Mouse (Mus musculus) adrenal gland, adult 8-10 months (tissue): ENCODE data around the gene Rbck1. TPM values are rescaled to one million over a fixed set of nuclear protein-coding genes. Genes with fewer than 3 reads are reported as not detected.
"Not testable (repeated sequence)": the region's sequence is repeated elsewhere in the genome, so short reads cannot be mapped to it uniquely, and the experiment has no call there.

ENCODE experiments used
- DNase-seq: peaks from one replicate; pipeline ENCODE4 v3.0.0; 2022
- total RNA-seq, 4 experiments: library from RNA; stranded (reverse); gene quantifications; 2 replicates each; pipeline ENCODE4 v1.2.4; 2022

Rbck1 gene
- total RNA-seq, 4 experiments from 2014 or later, result 120 to 169 (median 145) TPM

DNA sequence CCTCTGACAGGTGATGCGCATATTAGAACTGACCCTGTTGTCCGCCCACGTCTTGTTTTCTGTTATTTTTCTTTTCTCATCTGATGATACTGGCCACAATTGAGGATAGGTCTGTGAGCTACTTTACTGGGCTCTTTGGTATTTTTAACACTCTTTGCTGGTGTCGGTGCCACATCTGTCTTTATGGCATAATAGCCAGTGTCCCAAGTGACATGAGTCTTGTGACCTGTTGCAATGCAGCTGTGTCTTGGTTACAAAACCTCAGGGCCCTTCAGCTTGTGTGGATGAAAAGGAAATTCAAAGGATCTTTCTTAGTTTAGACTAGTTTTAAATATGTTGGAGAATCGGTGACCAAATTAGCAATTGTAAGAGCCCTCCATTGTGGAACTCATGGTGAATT lies 37.9 kb downstream of the Rbck1 start:
- no peak for DNase-seq

DNA sequence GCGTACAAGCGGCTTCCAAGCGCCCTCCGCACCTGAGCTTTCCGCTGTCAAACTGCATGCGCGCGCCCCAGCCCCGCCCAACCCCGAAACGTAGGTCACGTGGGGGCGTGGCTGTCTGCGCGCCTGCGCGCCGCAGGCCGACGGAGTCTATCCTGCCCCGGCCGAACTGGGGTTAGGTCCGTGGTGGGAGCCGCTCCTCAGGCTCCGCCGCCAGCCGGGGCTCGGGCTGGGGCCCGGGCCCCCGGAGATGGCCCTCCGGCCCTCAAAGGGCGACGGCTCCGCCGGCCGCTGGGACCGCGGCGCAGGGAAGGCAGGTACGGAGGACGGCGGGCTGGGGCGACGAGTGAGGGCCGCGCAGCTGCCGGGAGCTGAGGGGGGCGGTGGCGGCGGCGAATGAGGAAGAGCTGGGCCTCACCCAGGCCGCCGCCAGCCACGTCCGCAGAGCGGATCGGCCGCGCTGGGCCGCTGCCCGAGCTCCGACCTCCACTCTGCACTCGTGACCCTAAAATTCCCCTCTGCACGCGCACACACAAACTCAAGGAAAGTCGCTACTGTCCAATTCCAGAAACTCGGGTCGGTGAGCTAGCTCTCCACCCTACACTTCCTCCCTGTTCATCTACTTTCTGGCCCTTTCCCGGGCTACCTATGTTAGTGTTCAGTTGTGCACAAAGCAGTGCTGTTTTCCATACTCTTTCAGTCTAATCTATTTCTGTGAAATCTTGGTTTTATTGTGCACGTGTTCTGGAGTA lies 38.6 kb downstream of the Rbck1 start, which contains the start of gene Tbc1d20:
TSS of gene Tbc1d20 (plus strand) at position 102 of the 749 bp plus-strand sequence.
- peak; percentile 86 for DNase-seq

DNA sequence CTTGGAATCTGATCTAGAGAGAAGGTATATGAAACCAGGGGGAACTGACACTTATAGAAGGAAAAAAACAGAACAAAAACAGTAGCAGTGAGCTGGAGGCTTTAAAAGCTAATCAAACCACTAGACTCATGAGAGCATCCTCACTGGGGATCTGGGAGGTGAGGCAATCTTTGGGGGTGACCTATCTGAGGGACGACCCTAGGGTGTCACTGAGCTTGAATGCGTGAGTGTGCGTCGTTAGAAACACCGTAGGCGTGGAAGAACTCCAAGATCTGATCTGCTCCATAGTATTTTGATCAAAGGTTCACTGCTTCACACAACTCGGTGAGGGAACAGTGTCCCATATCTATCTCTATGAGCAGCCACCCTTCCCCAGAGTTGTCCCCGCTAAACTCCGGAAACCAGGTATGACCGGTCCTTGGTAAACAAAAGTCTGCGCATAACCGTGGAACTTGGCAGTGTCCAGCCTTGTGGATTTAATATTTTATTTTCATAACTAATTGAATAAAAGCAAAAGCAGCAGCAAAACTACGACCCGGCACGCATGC lies 39.2 kb downstream of the Rbck1 start:
- no peak for DNase-seq

DNA sequence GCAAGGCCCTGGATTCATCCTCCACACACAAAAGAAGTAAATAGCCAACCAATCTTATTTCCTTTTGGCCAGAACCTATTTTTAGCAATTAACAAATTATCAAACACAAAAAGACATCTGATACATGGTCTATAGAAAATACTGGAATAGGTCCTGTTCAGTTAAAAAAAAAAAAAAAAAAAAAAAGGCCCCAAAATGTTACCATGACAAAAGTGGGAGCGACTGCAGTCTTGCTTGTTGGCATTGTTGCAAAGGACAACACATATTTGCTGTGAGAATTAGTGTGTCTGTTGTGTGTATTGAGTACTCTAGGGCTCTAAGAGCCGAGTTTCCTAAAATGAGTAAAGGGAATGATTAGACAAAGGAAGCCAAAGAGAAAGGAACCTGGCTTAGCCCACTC lies 40.0 kb downstream of the Rbck1 start:
- no peak for DNase-seq

DNA sequence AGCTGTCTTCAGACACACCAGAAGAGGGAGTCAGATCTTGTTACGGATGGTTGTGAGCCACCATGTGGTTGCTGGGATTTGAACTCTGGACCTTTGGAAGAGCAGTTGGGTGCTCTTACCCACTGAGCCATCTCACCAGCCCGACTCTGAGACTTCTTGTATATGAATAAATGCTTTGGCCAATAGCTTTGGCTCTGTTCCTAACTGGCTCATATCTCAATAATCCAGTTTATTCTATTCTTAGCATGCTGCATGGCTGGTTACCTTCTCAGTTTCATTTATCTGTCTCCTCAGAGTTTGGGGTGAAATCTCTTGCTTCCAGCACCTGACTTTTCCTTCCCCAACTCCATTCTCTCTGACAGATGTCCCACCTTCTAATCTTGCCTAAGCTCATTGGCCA lies 42.8 kb downstream of the Rbck1 start:
- not testable (repeated sequence) for DNase-seq

DNA sequence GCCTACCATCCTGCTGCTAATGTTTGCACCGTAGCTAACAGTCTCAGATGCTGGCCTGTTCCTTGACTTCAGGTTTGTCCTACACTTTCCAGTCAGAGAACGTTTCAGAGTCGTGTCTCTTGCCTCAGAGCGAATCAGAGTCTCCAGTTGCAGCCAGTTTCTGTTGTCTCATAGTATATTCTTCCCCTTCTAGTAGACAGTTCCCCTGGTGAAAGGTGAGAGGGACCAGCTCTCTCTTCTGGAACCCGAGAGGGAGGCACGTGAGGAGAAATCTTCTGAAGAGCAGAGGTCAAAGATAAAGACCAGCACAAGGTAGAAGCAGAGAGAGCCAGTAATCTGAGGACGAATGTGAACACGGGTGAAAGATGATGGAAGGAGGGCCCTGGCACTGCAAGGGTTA lies 44.4 kb downstream of the Rbck1 start:
- DNase-seq, result no peak

DNA sequence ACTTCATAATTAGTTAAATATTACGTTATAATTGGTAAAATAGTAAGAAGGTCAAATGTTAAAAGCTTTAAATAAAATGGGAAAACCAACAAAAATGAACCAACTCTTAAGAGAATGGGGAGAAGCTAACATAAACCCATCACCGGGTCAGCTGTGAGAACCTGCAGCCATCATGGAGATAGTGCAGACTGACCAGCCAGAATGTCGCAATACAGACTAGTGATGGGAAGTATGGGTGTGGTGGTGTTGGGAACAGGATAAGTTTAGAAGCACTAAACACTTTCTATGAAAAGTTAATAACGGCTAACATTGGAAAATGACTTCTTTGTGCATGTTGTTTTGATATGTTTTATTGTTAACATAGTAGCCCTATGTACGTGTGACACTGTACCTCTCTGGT lies 44.9 kb downstream of the Rbck1 start:
- DNase-seq, result no peak

DNA sequence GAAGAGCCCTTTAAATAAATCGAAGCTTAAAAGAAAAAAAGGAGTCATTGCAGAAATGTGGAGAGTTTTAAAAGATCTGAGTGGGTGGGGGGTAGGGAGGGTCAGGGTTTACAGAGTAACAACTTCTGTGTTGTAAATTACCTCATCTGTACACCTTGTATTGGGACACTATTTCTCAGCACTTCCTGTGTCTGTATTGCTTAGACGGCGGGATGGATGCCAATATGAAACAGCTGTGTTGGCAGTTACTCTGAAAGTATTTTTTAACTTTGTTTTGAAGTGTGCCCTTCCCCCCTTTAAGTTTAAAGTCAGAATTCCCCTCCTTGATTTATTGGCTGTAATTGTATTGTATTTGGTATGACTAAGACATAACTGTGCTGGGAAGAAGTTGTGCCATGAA lies 51.0 kb downstream of the Rbck1 start:
- DNase-seq, result no peak

DNA sequence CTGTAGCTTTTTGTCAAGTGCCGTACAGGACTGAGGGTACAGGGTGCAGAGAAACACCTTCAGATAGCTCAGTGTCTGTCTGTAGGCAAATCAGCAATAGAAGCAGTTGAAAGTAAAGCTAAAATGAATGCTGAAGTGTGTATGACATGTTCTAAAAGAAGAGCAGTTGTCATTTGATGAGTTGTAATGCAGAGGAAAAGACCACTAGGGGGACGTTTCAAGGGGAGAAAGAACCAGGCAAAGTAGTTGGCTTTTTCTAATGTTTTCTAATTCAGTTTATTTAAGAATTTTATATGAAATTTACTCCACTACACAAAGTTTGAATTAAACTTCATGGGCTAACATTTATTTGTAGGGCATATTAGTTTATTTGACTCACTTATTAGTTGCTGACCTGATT lies 58.8 kb downstream of the Rbck1 start:
- DNase-seq, result no peak

Other genes starting within 250 kb of the Rbck1 start
- gene Srxn1, start 227.1 kb downstream of the Rbck1 start, total RNA-seq, result 100 to 1,000 TPM; 134 to 367 (median 207) TPM
- 1 to 10 TPM; 1.5 to 4.1 (median 3.0) TPM for gene Tcf15, start 189.1 kb downstream of the Rbck1 start, total RNA-seq
- gene Csnk2a1, start 105.8 kb downstream of the Rbck1 start, total RNA-seq, result 100 to 1,000 TPM in 3 of 4 experiments, 10 to 100 TPM in 1; 91.6 to 116 (median 107) TPM
- 100 to 1,000 TPM; 143 to 157 (median 143) TPM for gene Tbc1d20, start 38.8 kb downstream of the Rbck1 start, total RNA-seq
- 10 to 100 TPM in 2 of 4 experiments, 1 to 10 TPM in 2; 2.8 to 11.3 (median 6.9) TPM for gene Trib3, start 11.4 kb upstream of the Rbck1 start, total RNA-seq
- gene Nrsn2, start 44.0 kb upstream of the Rbck1 start, total RNA-seq, result 10 to 100 TPM in 1 of 4 experiments, 1 to 10 TPM in 3; 5.3 to 11.3 (median 8.1) TPM
- gene Sox12, start 65.4 kb upstream of the Rbck1 start, total RNA-seq, result 10 to 100 TPM in 3 of 4 experiments, 1 to 10 TPM in 1; 9.9 to 16.8 (median 12.6) TPM
- 10 to 100 TPM in 1 of 4 experiments, 1 to 10 TPM in 3; 7.9 to 11.2 (median 9.2) TPM for gene Zcchc3, start 82.4 kb upstream of the Rbck1 start, total RNA-seq
- gene 6820408C15Rik, start 82.9 kb upstream of the Rbck1 start, total RNA-seq, result under 1 TPM; 0.32 to 0.51 (median 0.42) TPM
- gene Defb23, start 132.0 kb upstream of the Rbck1 start, total RNA-seq, result not detected
- not detected for gene Defb20, start 144.4 kb upstream of the Rbck1 start, total RNA-seq
- not detected for gene Defb22, start 157.5 kb upstream of the Rbck1 start, total RNA-seq
- gene Defb26, start 179.0 kb upstream of the Rbck1 start, total RNA-seq, result not detected
- gene Defb28, start 185.6 kb upstream of the Rbck1 start, total RNA-seq, result not detected
- gene Defb29, start 207.4 kb upstream of the Rbck1 start, total RNA-seq, result not detected
- gene Gm17416, start 236.7 kb upstream of the Rbck1 start, total RNA-seq, result not detected
- gene Defb21, start 240.1 kb upstream of the Rbck1 start, total RNA-seq, result not detected
- gene Defb19, start 247.7 kb upstream of the Rbck1 start, total RNA-seq, result not detected